Mouse (Mus musculus) hindbrain, embryonic 13.5 days (tissue): Measurements from ENCODE around the gene Dna2. TPM values are rescaled to one million over a fixed set of nuclear protein-coding genes. Genes with fewer than 3 reads are reported as not detected.

Source experiments
- ATAC-seq: fragments of 200-750 bp; cut with Nextera tagmentation; 2 replicates; pipeline ENCODE4 v1.8.0; 2017; ENCODE audit warnings: moderate TSS enrichment; ENCODE audit not compliant: low FRiP score
- H3K27ac ChIP-seq: fragments of 300-500 bp; sonication (generic); 2 replicates; pipeline ENCODE4 v1.5.1; 2015; ENCODE audit warnings: inconsistent platforms, mild to moderate bottlenecking, moderate library complexity
- H3K27me3 ChIP-seq: fragments of 300-500 bp; sonication (generic); 2 replicates; pipeline ENCODE4 v1.6.1; 2015; ENCODE audit warnings: mild to moderate bottlenecking, inconsistent platforms
- H3K36me3 ChIP-seq: fragments of 300-500 bp; sonication (generic); 2 replicates; pipeline ENCODE4 v1.6.1; 2015; ENCODE audit warnings: mild to moderate bottlenecking, inconsistent platforms
- H3K4me1 ChIP-seq: fragments of 300-500 bp; sonication (generic); replicated peaks from 2 replicates; pipeline ENCODE4 v1.6.1; 2015; ENCODE audit warnings: inconsistent platforms
- H3K4me2 ChIP-seq: fragments of 300-500 bp; sonication (generic); 2 replicates; pipeline ENCODE4 v1.6.1; 2015; ENCODE audit warnings: inconsistent platforms, mild to moderate bottlenecking, moderate library complexity
- H3K4me3 ChIP-seq: fragments of 300-500 bp; sonication (generic); 2 replicates; pipeline ENCODE4 v1.5.1; 2015; ENCODE audit warnings: mild to moderate bottlenecking, inconsistent platforms
- H3K9ac ChIP-seq: fragments of 300-500 bp; sonication (generic); 2 replicates; pipeline ENCODE4 v1.6.1; 2015; ENCODE audit warnings: mild to moderate bottlenecking, inconsistent platforms
- H3K9me3 ChIP-seq: fragments of 300-500 bp; sonication (generic); 2 replicates; pipeline ENCODE4 v1.6.1; 2016; ENCODE audit warnings: inconsistent platforms
- WGBS: fragments of 180-500 bp; shearing (Covaris S2); methylation state at CpG from one replicate; pipeline ENCODE4 v1.1.7; 2015; 5-methylcytosine and 5-hydroxymethylcytosine counted together
- polyA plus RNA-seq: library from polyadenylated mRNA; unstranded; fragments of >200 nt; fragmentation: Nextera tagmentation; extraction: Ambion mirVana; gene quantifications from 2 replicates; pipeline ENCODE4 v1.2.1, GENCODE M21; 2015

Dna2 gene
- polyA plus RNA-seq, 1 experiment from 2014 or later: 5.1 TPM

DNA sequence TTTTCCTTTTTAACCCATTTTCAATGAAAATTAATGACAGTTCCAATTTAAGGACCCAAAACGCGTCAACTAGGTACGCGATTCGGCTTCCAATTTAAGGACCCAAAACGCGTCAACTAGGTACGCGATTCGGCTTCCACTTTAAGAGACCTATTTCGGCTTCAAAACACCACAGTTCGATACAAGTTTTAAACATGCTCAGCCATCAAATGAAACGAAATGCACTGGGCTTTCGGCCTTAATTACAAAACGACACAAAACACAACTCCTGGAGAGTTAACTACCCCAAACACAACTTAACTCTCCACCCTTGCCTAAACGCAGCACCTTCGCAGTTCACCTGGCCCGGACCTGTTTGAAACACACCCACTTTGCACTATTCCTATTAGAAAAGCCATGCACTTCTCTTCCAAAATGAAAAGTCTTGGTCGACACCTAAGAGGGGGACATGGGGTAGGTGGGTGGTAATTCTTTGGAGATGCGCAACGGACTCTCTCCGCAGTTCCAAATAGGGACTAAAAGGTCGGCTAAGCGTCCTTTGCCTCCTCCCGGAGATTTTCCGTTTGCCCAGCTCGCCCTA lies 75.8 kb downstream of the Dna2 start:
- peak overlapping the region; percentile 94 for H3K4me3 ChIP-seq
- peaks cover 58% of the 10 kb centered on the region for H3K4me1 ChIP-seq
- H3K4me2 ChIP-seq: peak overlapping the region; percentile 88
- ATAC-seq: no peak
- H3K9me3 ChIP-seq: no peaks in the 10 kb centered on the region
- peaks cover 4% of the 10 kb centered on the region for H3K36me3 ChIP-seq
- no peaks in the 10 kb centered on the region for H3K27me3 ChIP-seq
- WGBS: under 1% methylated on average over 27 of the region's 27 CpGs
- H3K9ac ChIP-seq: peak overlapping the region; percentile 100
- peak overlapping the region; percentile 100 for H3K27ac ChIP-seq

DNA sequence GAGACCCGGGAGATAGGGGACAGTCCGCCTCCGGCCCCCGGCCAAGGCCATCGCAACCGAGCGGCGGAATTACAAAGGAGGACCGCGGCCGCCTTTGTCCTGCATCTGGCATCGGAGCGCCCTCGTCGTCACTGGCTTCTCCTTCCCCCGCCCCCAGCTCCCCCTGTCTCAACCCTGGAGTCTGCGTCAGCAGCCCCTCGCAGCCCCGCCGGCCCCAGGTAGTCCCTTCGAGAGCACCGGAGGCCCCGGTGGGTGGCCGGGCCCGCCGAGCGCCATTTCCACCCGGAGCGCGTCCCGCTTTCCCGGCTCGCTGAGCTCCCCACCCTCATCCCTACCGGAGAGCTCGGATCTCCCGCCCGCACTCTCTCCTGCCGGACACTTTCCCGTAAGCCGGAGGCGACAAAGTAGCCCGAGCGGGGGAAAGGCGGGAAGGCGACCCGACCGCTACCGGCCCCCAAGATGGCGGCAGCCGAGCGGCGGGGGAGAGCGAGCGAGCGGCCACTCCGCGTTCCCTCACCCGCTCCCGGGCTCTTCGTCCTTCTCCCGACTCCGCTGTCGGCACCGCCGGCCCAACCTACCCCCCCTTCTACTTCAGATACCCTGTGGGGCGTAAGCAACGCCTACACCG lies 76.4 kb downstream of the Dna2 start:
- WGBS: under 1% methylated on average over 68 of the region's 68 CpGs
- H3K9me3 ChIP-seq: no peaks in the 10 kb centered on the region
- H3K36me3 ChIP-seq: no peaks in the 10 kb centered on the region
- peak overlapping the region; percentile 100 for H3K27ac ChIP-seq
- no peaks in the 10 kb centered on the region for H3K27me3 ChIP-seq
- peak overlapping the region; percentile 94 for H3K4me3 ChIP-seq
- H3K4me2 ChIP-seq: peak overlapping the region; percentile 88
- ATAC-seq: peak; percentile 30
- H3K9ac ChIP-seq: peak overlapping the region; percentile 100
- H3K4me1 ChIP-seq: peaks cover 63% of the 10 kb centered on the region

Other genes starting within 250 kb of the Dna2 start
- 2.1 and 3.0 TPM in 2 replicates for gene Stox1, start 220.9 kb upstream of the Dna2 start, polyA plus RNA-seq
- 113 and 118 TPM in 2 replicates for gene Ccar1, start 154.7 kb upstream of the Dna2 start, polyA plus RNA-seq
- 35.1 and 35.8 TPM in 2 replicates for gene Tet1, start 38.0 kb upstream of the Dna2 start, polyA plus RNA-seq
- gene Slc25a16, start 26.4 kb upstream of the Dna2 start, polyA plus RNA-seq: 13.9 and 14.5 TPM in 2 replicates
- gene Rufy2, start 33.2 kb downstream of the Dna2 start, polyA plus RNA-seq: 52.6 and 57.0 TPM in 2 replicates
- gene Hnrnph3, start 77.2 kb downstream of the Dna2 start, polyA plus RNA-seq: 193 and 195 TPM in 2 replicates
- gene Pbld2, start 77.3 kb downstream of the Dna2 start, polyA plus RNA-seq: 0.88 and 1.1 TPM in 2 replicates
- gene Pbld1, start 113.1 kb downstream of the Dna2 start, polyA plus RNA-seq: 1.2 and 1.6 TPM in 2 replicates
- 1.6 and 2.1 TPM in 2 replicates for gene Atoh7, start 152.6 kb downstream of the Dna2 start, polyA plus RNA-seq